Mouse (Mus musculus): Measurements from ENCODE around the gene Dip2a.

- TF ChIP-seq CTCF (IDR thresholded peaks at IDR 0.05; ENCODE audit: low read depth, low read length) (no peak), GATA1 (IDR thresholded peaks at IDR 0.05; ENCODE audit: borderline replicate concordance, low read length) (no peak), GATA2 (IDR thresholded peaks at IDR 0.05; ENCODE audit: borderline replicate concordance, low read depth, low read length) (no peak), TAL1 (conservative IDR thresholded peaks at IDR 0.05; ENCODE audit: low read depth, low read length) (no peak)
These were observed 100.0 kb downstream of the Dip2a start for GRCm38 (mm10) chr10:76245106-76245505.
